Mouse (Mus musculus): ENCODE data around the gene Idua.

Gene Idua

GRCm38 (mm10) chr5:108679909-108680308 lies 19.8 kb downstream of the Idua start:
- peak; percentile 60 for DNase-seq (ENCODE audit: low read depth, low spot score)

DNA sequence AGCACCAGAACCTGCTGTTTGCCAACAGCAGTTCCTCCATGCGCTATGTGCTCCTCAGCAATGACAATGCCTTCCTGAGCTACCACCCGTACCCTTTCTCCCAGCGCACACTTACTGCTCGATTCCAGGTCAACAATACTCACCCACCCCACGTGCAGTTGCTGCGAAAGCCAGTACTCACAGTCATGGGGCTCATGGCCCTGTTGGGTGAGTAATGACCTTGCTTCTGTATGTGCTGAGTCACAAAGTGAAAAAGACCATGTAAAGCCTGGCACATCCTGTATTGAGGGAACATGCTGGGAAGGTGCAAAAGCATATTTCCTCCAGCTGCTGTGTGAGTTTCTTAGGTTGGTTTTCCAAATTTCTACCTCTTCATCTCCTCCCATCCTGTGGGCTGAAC lies 20.7 kb downstream of the Idua start:
- no peak for DNase-seq (ENCODE audit: low read depth, low spot score)

- no peak for DNase-seq (ENCODE audit: low read depth, low spot score)
Measured at GRCm38 (mm10) chr5:108689091-108689490, 29.0 kb downstream of the Idua start.

DNA sequence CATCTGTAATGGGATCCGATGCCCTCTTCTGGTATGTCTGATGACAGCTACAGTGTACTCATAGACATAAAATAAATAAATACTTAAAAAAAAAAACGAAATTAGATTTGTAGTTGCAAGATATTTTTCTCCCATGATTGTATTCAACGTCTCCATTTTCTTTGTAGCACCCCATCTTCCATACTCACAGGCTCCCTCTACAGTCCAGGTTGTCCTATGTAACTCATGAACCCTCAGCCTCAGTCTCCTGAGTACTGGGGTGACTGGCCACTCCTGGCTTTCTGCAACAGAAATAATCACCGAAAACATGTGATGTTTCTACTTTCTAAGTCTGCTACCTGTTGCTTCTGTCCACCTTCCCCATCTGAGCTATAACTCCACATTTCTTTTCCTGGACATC lies 31.0 kb downstream of the Idua start:
- DNase-seq (ENCODE audit: low read depth, low spot score): peak; percentile 34

- DNase-seq (ENCODE audit: low read depth, low spot score): peak; percentile 55
Measured at GRCm38 (mm10) chr5:108692271-108692670, 32.1 kb downstream of the Idua start, which contains the start of gene Fgfrl1. TSS of gene Fgfrl1 (plus strand) at chr5:108692382.

DNA sequence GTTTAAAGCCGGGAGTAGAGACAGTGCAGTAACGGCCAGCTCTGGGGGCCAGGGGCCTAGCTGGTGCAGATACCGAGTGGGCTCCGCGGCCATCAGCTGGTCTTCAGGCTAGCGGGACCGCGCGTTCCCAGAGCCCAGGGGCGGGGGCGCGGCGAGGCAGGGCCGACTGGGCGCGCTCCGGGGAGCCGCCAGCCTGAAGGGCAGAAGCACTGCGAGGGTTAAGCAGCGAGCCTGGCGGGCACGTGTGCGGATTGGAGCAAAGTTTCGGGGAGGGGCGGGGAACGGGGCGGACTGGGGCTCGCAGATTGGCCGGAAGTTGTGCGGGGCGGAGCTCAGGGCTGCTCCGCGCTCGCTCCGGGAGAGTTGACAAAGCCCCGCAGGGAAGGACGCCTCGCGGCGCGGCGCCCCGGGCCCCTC lies 33.7 kb downstream of the Idua start:
- peak; percentile 90 for DNase-seq (ENCODE audit: low read depth, low spot score)

GRCm38 (mm10) chr5:108694352-108695261 lies 34.5 kb downstream of the Idua start:
- DNase-seq (ENCODE audit: low read depth, low spot score): no peak

- no peak for DNase-seq (ENCODE audit: low read depth, low spot score)
Measured at GRCm38 (mm10) chr5:108695861-108696260, 35.7 kb downstream of the Idua start.

- no peak for DNase-seq (ENCODE audit: low read depth, low spot score)
Measured at GRCm38 (mm10) chr5:108696542-108696941, 36.4 kb downstream of the Idua start.

GRCm38 (mm10) chr5:108697341-108697753 lies 37.2 kb downstream of the Idua start:
- DNase-seq (ENCODE audit: low read depth, low spot score): no peak

GRCm38 (mm10) chr5:108700346-108700745 lies 40.2 kb downstream of the Idua start:
- no peak for DNase-seq (ENCODE audit: low read depth, low spot score)

DNA sequence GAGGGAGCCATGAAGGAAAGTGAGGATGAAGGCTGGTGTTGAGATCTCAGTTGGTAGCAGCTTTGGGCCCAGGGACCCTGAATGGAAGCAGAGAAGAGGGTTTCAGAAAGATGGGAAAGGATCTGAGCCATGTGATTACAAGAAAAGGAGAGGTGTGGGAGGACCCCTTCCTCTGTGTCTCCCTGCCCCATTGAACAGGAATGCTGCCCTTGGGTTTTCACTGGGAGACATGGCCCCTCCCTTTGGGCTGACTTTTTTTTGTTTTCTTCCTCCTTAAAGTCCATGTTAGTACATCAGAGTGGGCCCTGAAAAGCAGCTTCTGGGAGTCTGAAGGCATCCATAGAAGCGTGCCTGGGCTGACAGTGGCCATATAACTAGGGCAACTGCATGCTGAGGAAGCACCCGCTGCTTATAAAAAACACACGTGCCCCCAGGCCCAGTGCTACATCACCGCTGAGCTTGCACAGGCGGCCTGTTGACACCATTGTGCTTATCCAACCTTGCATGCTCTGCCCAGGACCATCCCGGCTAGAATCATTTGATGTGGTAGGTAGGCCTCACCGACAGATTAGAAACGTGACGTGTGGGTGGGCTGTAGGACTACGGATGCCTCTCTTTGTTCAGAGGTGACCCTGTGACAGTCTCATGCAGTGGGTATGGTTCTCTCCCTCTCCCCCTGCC lies 41.4 kb downstream of the Idua start:
- no peak for DNase-seq (ENCODE audit: low read depth, low spot score)

GRCm38 (mm10) chr5:108703754-108704626 lies 43.9 kb downstream of the Idua start:
- no peak for DNase-seq (ENCODE audit: low read depth, low spot score)

GRCm38 (mm10) chr5:108707758-108708157 lies 47.6 kb downstream of the Idua start:
- DNase-seq (ENCODE audit: low read depth, low spot score): no peak

- no peak for DNase-seq (ENCODE audit: low read depth, low spot score)
Measured at GRCm38 (mm10) chr5:108708419-108708818, 48.3 kb downstream of the Idua start.

DNA sequence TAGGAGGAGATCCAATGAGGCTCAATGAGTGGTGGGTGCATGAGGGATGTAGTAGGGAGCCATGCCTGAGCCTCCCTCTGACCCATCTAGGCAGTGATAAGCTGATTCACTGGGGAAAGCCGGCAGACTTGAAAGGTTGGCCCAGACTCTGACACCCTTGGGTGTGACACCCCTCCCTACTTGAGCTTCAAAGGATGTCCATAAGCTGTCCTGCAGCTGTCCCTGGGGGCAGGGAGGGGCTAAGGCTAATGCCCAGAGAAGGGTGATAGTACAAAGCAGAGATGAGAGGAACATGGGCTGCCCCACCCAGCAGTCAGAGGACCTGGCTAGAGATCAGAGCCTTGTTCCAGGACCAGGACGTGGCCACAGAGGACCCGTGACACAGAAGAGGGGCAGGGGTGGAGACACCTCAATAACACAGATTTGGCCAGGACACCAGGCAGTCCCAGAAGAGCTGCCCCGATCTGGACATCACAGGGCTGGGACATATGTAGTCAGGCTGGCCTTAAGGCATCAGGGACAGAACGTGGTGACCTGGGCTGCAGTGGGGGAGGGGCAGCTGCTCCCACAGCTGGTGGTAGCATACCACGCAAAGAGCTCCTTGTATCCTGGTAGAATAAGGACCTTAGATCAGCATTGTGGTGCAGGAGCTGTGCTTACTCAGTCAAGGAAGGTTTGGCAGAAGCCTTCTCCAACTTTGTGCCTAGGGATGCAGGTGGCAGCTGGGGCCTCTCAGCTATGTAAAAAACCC lies 49.0 kb downstream of the Idua start:
- DNase-seq (ENCODE audit: low read depth, low spot score): no peak

- no peak for DNase-seq (ENCODE audit: low read depth, low spot score)
Measured at GRCm38 (mm10) chr5:108711968-108712367, 51.8 kb downstream of the Idua start.

GRCm38 (mm10) chr5:108713096-108713495 lies 53.0 kb downstream of the Idua start:
- DNase-seq (ENCODE audit: low read depth, low spot score): no peak

GRCm38 (mm10) chr5:108713691-108714090 lies 53.6 kb downstream of the Idua start:
- DNase-seq (ENCODE audit: low read depth, low spot score): no peak

DNA sequence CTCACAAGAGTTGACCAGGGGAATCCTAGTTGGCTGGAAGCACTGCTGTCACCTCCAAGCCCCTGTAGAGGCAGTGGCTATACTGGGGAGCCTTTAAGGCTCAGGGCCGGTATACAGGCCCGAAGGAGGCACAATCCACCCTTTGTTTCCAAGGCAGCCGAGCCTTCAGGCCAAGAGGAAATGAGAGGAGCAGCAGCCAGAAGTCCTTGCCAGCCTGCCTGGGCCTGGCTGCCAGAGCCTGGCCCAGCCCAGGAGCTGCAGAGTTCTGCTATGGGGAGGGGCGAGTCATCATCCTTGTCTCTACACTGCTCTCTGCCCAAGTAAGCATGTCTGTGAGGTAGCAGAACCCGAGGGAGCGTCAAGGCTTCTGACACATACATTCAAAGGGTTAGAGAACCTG lies 54.0 kb downstream of the Idua start:
- no peak for DNase-seq (ENCODE audit: low read depth, low spot score)

- DNase-seq (ENCODE audit: low read depth, low spot score): no peak
Measured at GRCm38 (mm10) chr5:108715974-108716373, 55.8 kb downstream of the Idua start.
